Mouse (Mus musculus) ES-Bruce4 (cell line): Measurements from ENCODE around the gene Sorcs2. TPM values are rescaled to one million over a fixed set of nuclear protein-coding genes. Genes with fewer than 3 reads are reported as not detected.

Source experiments
- H3K27ac ChIP-seq: 2 replicates; pipeline ENCODE4 v1.5.1; 2012; ENCODE audit warnings: low read length, inconsistent platforms; ENCODE audit not compliant: insufficient read depth
- H3K27me3 ChIP-seq: 2 replicates; pipeline ENCODE4 v1.6.1; 2012; ENCODE audit warnings: mild to moderate bottlenecking, low read length, inconsistent platforms; ENCODE audit not compliant: control insufficient read depth, poor library complexity, insufficient read depth, severe bottlenecking
- H3K36me3 ChIP-seq: 2 replicates; pipeline ENCODE4 v1.6.1; 2012; ENCODE audit warnings: inconsistent platforms, mild to moderate bottlenecking, low read length, moderate library complexity; ENCODE audit not compliant: control insufficient read depth, poor library complexity, insufficient read depth, severe bottlenecking
- H3K4me1 ChIP-seq: one replicate; pipeline ENCODE4 v1.8.1; 2011; ENCODE audit warnings: low read length; ENCODE audit not compliant: control insufficient read depth, insufficient read depth
- H3K4me3 ChIP-seq: 2 replicates; pipeline ENCODE4 v1.5.1; 2011; ENCODE audit warnings: low read depth, mild to moderate bottlenecking, low read length
- H3K9ac ChIP-seq: 2 replicates; pipeline ENCODE4 v1.6.1; 2012; ENCODE audit warnings: low read depth, mild to moderate bottlenecking, inconsistent platforms; ENCODE audit not compliant: poor library complexity, severe bottlenecking
- H3K9me3 ChIP-seq: replicated peaks from 2 replicates; pipeline ENCODE4 v1.6.1; 2012; ENCODE audit warnings: mild to moderate bottlenecking, low read length, inconsistent platforms; ENCODE audit not compliant: control insufficient read depth, poor library complexity, insufficient read depth, severe bottlenecking
- CTCF ChIP-seq: IDR thresholded peaks from one replicate; pipeline ENCODE4 v1.8.1; 2011; ENCODE audit warnings: low read depth, low read length
- EP300 ChIP-seq: IDR thresholded peaks from 2 replicates; pipeline ENCODE4 v1.6.1; 2011; ENCODE audit warnings: low read depth, low read length; ENCODE audit not compliant: insufficient read depth
- POLR2A ChIP-seq: IDR thresholded peaks from one replicate; pipeline ENCODE4 v1.8.1; 2011; ENCODE audit warnings: low read length; ENCODE audit not compliant: insufficient read depth
- polyA plus RNA-seq: library from polyadenylated mRNA; stranded (reverse); fragments of >200 nt; gene quantifications from 2 replicates; pipeline ENCODE4 v1.2.4, GENCODE M21; 2011; ENCODE audit warnings: low read depth; ENCODE audit not compliant: missing spikeins, insufficient read depth, insufficient read length

Sorcs2 gene
- polyA plus RNA-seq, 1 experiment, result 1.2 TPM

GRCm38 (mm10) chr5:36267194-36267769 lies 130.7 kb downstream of the Sorcs2 start:
- no peaks in the 10 kb centered on the region for H3K4me1 ChIP-seq
- TF ChIP-seq EP300 (no peak), CTCF (no peak), POLR2A (no peak)

GRCm38 (mm10) chr5:36260862-36261261 lies 137.1 kb downstream of the Sorcs2 start:
- Histone ChIP-seq H3K4me1 (no peaks in the 10 kb centered on the region), H3K4me3 (no peak overlapping the region), H3K27ac (no peak overlapping the region), H3K36me3 (no peaks in the 10 kb centered on the region), H3K9ac (no peak overlapping the region), H3K27me3 (no peaks in the 10 kb centered on the region), H3K9me3 (no peaks in the 10 kb centered on the region)
- no peak for TF ChIP-seq POLR2A
- no peak for TF ChIP-seq CTCF
- no peak for TF ChIP-seq EP300

More at GRCm38 (mm10) chr5:36267194-36267769, 130.7 kb downstream of the Sorcs2 start:
- no peak overlapping the region for H3K27ac ChIP-seq
- H3K36me3 ChIP-seq, result no peaks in the 10 kb centered on the region
- no peaks in the 10 kb centered on the region for H3K27me3 ChIP-seq
- H3K9ac ChIP-seq, result no peak overlapping the region
- H3K4me3 ChIP-seq, result no peak overlapping the region
- no peaks in the 10 kb centered on the region for H3K9me3 ChIP-seq

- TF ChIP-seq CTCF (no peak), EP300 (no peak), POLR2A (no peak)
Measured at GRCm38 (mm10) chr5:36259691-36260124, 138.2 kb downstream of the Sorcs2 start.

GRCm38 (mm10) chr5:36258387-36259181 lies 139.4 kb downstream of the Sorcs2 start:
- no peak overlapping the region for H3K9ac ChIP-seq
- H3K36me3 ChIP-seq, result no peaks in the 10 kb centered on the region
- H3K27me3 ChIP-seq, result no peaks in the 10 kb centered on the region
- TF ChIP-seq EP300 (no peak), POLR2A (no peak), CTCF (no peak)
- H3K9me3 ChIP-seq, result no peaks in the 10 kb centered on the region
- H3K4me3 ChIP-seq, result no peak overlapping the region
- H3K27ac ChIP-seq, result no peak overlapping the region
- H3K4me1 ChIP-seq, result no peaks in the 10 kb centered on the region

More at GRCm38 (mm10) chr5:36259691-36260124, 138.2 kb downstream of the Sorcs2 start:
- Histone ChIP-seq H3K9ac (no peak overlapping the region), H3K4me3 (no peak overlapping the region), H3K4me1 (no peaks in the 10 kb centered on the region), H3K27me3 (no peaks in the 10 kb centered on the region), H3K27ac (no peak overlapping the region), H3K36me3 (no peaks in the 10 kb centered on the region), H3K9me3 (no peaks in the 10 kb centered on the region)

GRCm38 (mm10) chr5:36257008-36257407 lies 140.9 kb downstream of the Sorcs2 start:
- Histone ChIP-seq H3K27me3 (no peaks in the 10 kb centered on the region), H3K36me3 (no peaks in the 10 kb centered on the region), H3K9ac (no peak overlapping the region), H3K9me3 (no peaks in the 10 kb centered on the region), H3K27ac (no peak overlapping the region), H3K4me1 (no peaks in the 10 kb centered on the region), H3K4me3 (no peak overlapping the region)
- no peak for TF ChIP-seq EP300
- TF ChIP-seq CTCF, result no peak
- no peak for TF ChIP-seq POLR2A
